Mouse (Mus musculus) midbrain, embryonic 15.5 days (tissue): ENCODE measurements at regions not wholly inside any gene's neighbourhood (a gene's known extent, or its start where the extent isn't known, plus 50 kb on each side); places are given as distances from the start of the nearest gene placed in this dataset.

Experiments used
- ATAC-seq: fragments of 200-750 bp; cut with Nextera tagmentation; replicated peaks from 2 replicates; pipeline ENCODE4 v1.8.0; 2017; ENCODE audit warnings: moderate TSS enrichment
- H3K27ac ChIP-seq: fragments of 300-500 bp; sonication (generic); 2 replicates; pipeline ENCODE4 v1.5.1; 2015; ENCODE audit warnings: mild to moderate bottlenecking, inconsistent platforms
- H3K27me3 ChIP-seq: fragments of 300-500 bp; sonication (generic); replicated peaks from 2 replicates; pipeline ENCODE4 v1.6.1; 2015; ENCODE audit warnings: inconsistent platforms
- H3K36me3 ChIP-seq: fragments of 300-500 bp; sonication (generic); replicated peaks from 2 replicates; pipeline ENCODE4 v1.6.1; 2015; ENCODE audit warnings: inconsistent platforms
- H3K4me1 ChIP-seq: fragments of 300-500 bp; sonication (generic); 2 replicates; pipeline ENCODE4 v1.6.1; 2015; ENCODE audit warnings: inconsistent platforms
- H3K4me2 ChIP-seq: fragments of 300-500 bp; sonication (generic); 2 replicates; pipeline ENCODE4 v1.6.1; 2015; ENCODE audit warnings: inconsistent platforms, mild to moderate bottlenecking, moderate library complexity
- H3K4me3 ChIP-seq: fragments of 300-500 bp; sonication (generic); 2 replicates; pipeline ENCODE4 v1.5.1; 2015; ENCODE audit warnings: mild to moderate bottlenecking, inconsistent platforms
- H3K9ac ChIP-seq: fragments of 300-500 bp; sonication (generic); 2 replicates; pipeline ENCODE4 v1.6.1; 2015; ENCODE audit warnings: mild to moderate bottlenecking, inconsistent platforms
- H3K9me3 ChIP-seq: fragments of 300-500 bp; sonication (generic); 2 replicates; pipeline ENCODE4 v1.6.1; 2016; ENCODE audit warnings: inconsistent platforms
- WGBS: fragments of 180-500 bp; shearing (Covaris S2); methylation state at CpG from one replicate; pipeline ENCODE4 v1.1.7; 2015; ENCODE audit warnings: mixed read lengths; 5-methylcytosine and 5-hydroxymethylcytosine counted together

GRCm38 (mm10) chr8:46420476-46420875 lies 50.4 kb upstream of the Acsl1 start:
- no peaks in the 10 kb centered on the region for H3K4me1 ChIP-seq
- H3K9ac ChIP-seq: no peak overlapping the region
- H3K9me3 ChIP-seq: no peaks in the 10 kb centered on the region
- no peak overlapping the region for H3K4me2 ChIP-seq
- no peak overlapping the region for H3K27ac ChIP-seq
- H3K36me3 ChIP-seq: no peaks in the 10 kb centered on the region
- no peaks in the 10 kb centered on the region for H3K27me3 ChIP-seq
- 91% methylated on average over 8 of the region's 8 CpGs for WGBS
- H3K4me3 ChIP-seq: no peak overlapping the region
- no peak for ATAC-seq
